Mouse (Mus musculus): ENCODE results near the gene Vmn2r77.
"Not testable (repeated sequence)": the region's sequence is repeated elsewhere in the genome, so short reads cannot be mapped to it uniquely, and the experiment has no call there.

Gene Vmn2r77

GRCm38 (mm10) chr7:86794727-86795126 is at the start of gene Vmn2r77:
Gene Vmn2r77 (plus strand): TSS chr7:86795027.
- no peak for DNase-seq (ENCODE audit: low read depth)

- no peak for DNase-seq (ENCODE audit: low read depth)
Observed at GRCm38 (mm10) chr7:86760751-86761150, 34.1 kb upstream of the Vmn2r77 start.

DNA sequence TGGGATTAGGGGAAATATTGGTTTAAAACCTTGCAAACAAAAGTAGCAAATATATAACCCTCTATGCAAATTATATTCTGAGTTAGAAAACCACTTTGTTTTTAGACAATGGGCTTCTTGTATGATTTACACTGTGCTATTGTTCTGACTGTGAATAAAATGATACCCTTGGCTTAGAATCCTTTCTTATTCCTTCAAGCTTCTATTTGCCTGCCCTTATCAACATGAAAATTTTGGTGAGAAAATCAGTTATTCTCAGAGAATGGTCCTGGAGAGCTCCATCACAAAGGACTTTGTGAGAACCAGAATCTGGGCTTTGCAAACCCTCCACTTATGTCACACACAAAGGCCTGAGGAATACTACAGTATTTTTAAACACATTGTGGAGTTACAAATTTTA is 30.2 kb upstream of the Vmn2r77 start:
- no peak for DNase-seq (ENCODE audit: low read depth)

DNA sequence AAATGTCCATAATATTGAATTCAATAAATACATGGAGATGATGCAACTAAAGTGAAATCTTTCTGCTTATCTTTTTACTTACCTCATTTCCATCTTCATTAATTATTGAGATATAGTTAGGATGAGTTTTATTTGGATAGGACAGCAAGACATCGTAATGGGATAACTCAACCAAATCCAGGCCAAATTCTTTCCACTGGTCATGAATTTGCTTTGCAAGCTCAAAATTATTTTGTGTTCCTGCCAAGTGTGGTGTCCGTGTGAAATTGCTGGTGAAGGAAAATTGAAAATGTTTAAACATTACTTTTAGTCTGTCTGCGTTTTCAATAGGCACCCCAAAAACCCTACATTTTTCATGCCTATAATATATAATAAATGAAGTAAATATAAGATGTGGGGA is 23.2 kb upstream of the Vmn2r77 start:
- no peak for DNase-seq (ENCODE audit: low read depth)

GRCm38 (mm10) chr7:86775617-86776325 is 19.1 kb upstream of the Vmn2r77 start, which contains the start of gene Folh1:
Gene Folh1 (minus strand): TSS chr7:86775943.
- DNase-seq (ENCODE audit: low read depth): no peak

DNA sequence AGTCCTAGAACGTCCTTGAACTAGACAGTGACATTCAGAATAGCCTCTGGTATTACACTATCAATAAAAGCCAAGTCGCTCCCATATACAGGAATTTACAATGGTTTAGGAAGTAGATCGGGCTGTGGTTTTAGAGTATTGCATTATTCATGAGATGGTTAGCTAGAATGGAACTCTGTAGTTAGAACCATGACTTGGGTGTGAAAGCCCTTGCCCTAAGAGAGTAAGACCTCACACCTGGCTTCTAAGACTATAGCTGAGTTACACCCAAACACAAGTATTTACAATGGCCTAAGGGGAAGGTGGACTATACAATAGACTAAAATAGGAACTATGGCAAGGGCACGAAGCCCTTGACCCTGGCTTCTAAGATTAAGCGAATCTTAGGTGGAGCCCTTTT is 20.4 kb downstream of the Vmn2r77 start:
- not testable (repeated sequence) for DNase-seq (ENCODE audit: low read depth)

- not testable (repeated sequence) for DNase-seq (ENCODE audit: low read depth)
Observed at GRCm38 (mm10) chr7:86815716-86816115, 20.9 kb downstream of the Vmn2r77 start.

DNA sequence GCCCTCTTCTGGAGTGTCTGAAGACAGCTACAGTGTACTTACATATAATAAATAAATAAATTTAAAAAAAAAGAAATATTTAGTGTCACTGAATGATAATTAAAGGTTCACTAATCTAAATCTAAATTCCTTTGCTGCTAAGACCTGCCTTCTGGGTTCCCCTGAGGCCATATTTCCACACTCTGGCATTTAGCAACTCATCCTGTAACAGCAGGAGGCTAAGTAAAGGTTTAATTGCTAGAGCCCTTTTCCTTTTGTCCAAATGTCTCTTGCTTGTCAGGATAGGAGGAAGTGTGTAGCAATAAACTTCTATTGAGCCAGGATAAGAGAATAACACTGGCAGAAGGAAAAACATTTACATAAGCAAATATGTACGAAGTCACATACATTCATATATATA is 21.6 kb downstream of the Vmn2r77 start:
- DNase-seq (ENCODE audit: low read depth): no peak
